Mouse (Mus musculus): ENCODE results near the gene Ctsa. TPM values are rescaled to one million over a fixed set of nuclear protein-coding genes. Genes with fewer than 3 reads are reported as not detected.
"Not testable (repeated sequence)": the region's sequence is repeated elsewhere in the genome, so short reads cannot be mapped to it uniquely, and the experiment has no call there.

Ctsa gene
- polyA plus RNA-seq, 2 experiments: 59.4 to 69.5 TPM

DNA sequence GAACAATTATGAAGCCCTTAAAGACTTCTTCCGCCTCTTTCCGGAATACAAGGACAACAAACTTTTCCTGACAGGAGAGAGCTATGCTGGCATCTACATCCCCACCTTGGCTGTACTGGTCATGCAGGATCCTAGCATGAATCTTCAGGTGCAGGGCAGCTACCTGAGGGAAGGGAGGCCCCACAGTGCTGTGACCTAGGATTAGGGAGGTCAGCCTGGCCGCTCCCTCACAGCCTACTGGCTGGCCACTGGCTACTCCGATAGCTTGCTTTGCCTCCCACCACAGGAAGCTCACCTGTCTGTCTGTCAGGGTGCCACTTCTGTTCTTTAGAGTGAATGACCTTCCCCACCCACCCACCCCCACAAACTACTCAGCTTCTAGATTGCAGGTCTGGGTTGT is 2.5 kb downstream of the Ctsa start:
- ATAC-seq (ENCODE audit: insufficient read depth) (no peak), DNase-seq (ENCODE audit: low read depth in 3 of 3, low spot score in 3 of 3) (no peak)
- TF ChIP-seq EP300 (IDR thresholded peaks at IDR 0.05; ENCODE audit: low read depth) (no peak), CTCF (IDR thresholded peaks at IDR 0.05; ENCODE audit: low read depth) (no peak)
- Histone ChIP-seq H3K36me3 (replicated peaks; ENCODE audit: control insufficient read depth, insufficient read depth, low read depth) (peaks cover 3% of the 10 kb centered on the region; the same call in 1 of the 2 replicates), H3K4me1 (replicated peaks; ENCODE audit: control insufficient read depth in 2 of 2, insufficient read depth in 2 of 2, low read length in 1 of 2) (peaks cover 0 to 3% of the 10 kb centered on the region in 2 experiments; a peak in 1 of 4 replicates), H3K9me3 (ENCODE audit: control insufficient read depth, low read length) (no peaks in the 10 kb centered on the region), H3K27me3 (ENCODE audit: control insufficient read depth, insufficient read depth, low read length) (no peaks in the 10 kb centered on the region), H3K4me3 (ENCODE audit: insufficient read depth in 1 of 2, low read depth in 2 of 2, low read length in 2 of 2) (no peak overlapping the region), H3K4me2 (ENCODE audit: low read depth) (peak overlapping the region; percentile 100), H3K9ac (replicated peaks) (no peak overlapping the region), H3K27ac (no peak overlapping the region)
- WGBS (ENCODE audit: insufficient replicate concordance): 95% methylated on average over 4 of the region's 4 CpGs

GRCm38 (mm10) chr2:164845782-164846181 is 13.1 kb downstream of the Ctsa start:
- TF ChIP-seq CTCF (IDR thresholded peaks at IDR 0.05; ENCODE audit: low read depth) (peak; percentile 63), EP300 (IDR thresholded peaks at IDR 0.05; ENCODE audit: low read depth) (no peak)
- ATAC-seq (ENCODE audit: insufficient read depth) (no peak), DNase-seq (ENCODE audit: low read depth in 3 of 3, low spot score in 3 of 3) (no peak)
- WGBS (ENCODE audit: insufficient replicate concordance): 37% methylated on average over 3 of the region's 3 CpGs
- Histone ChIP-seq H3K9me3 (ENCODE audit: control insufficient read depth, low read length) (no peaks in the 10 kb centered on the region), H3K4me3 (ENCODE audit: insufficient read depth in 1 of 2, low read depth in 2 of 2, low read length in 2 of 2) (no peak overlapping the region), H3K27me3 (ENCODE audit: control insufficient read depth, insufficient read depth, low read length) (no peaks in the 10 kb centered on the region), H3K9ac (replicated peaks) (no peak overlapping the region), H3K36me3 (replicated peaks; ENCODE audit: control insufficient read depth, insufficient read depth, low read depth) (no peaks in the 10 kb centered on the region), H3K4me1 (replicated peaks; ENCODE audit: control insufficient read depth in 2 of 2, insufficient read depth in 2 of 2, low read length in 1 of 2) (no peaks in the 10 kb centered on the region), H3K4me2 (ENCODE audit: low read depth) (no peak overlapping the region), H3K27ac (no peak overlapping the region)

- 66% methylated on average over 8 of the region's 8 CpGs for WGBS (ENCODE audit: insufficient replicate concordance)
- TF ChIP-seq EP300 (IDR thresholded peaks at IDR 0.05; ENCODE audit: low read depth): no peak
- no peak for TF ChIP-seq CTCF (IDR thresholded peaks at IDR 0.05; ENCODE audit: low read depth)
- DNase-seq (ENCODE audit: low read depth in 3 of 3, low spot score in 3 of 3) (no peak), ATAC-seq (ENCODE audit: insufficient read depth) (no peak)
- H3K9ac ChIP-seq (replicated peaks): no peak overlapping the region
- H3K27me3 ChIP-seq (ENCODE audit: control insufficient read depth, insufficient read depth, low read length): peaks cover 3% of the 10 kb centered on the region
- no peak overlapping the region for H3K27ac ChIP-seq
- H3K4me3 ChIP-seq (ENCODE audit: insufficient read depth in 1 of 2, low read depth in 2 of 2, low read length in 2 of 2): no peak overlapping the region
- H3K36me3 ChIP-seq (replicated peaks; ENCODE audit: control insufficient read depth, insufficient read depth, low read depth): no peaks in the 10 kb centered on the region
- no peak overlapping the region for H3K4me2 ChIP-seq (ENCODE audit: low read depth)
- H3K9me3 ChIP-seq (ENCODE audit: control insufficient read depth, low read length): no peaks in the 10 kb centered on the region
- no peaks in the 10 kb centered on the region for H3K4me1 ChIP-seq (replicated peaks; ENCODE audit: control insufficient read depth in 2 of 2, insufficient read depth in 2 of 2, low read length in 1 of 2)
Measured at GRCm38 (mm10) chr2:164850061-164850460, 17.4 kb downstream of the Ctsa start.

DNA sequence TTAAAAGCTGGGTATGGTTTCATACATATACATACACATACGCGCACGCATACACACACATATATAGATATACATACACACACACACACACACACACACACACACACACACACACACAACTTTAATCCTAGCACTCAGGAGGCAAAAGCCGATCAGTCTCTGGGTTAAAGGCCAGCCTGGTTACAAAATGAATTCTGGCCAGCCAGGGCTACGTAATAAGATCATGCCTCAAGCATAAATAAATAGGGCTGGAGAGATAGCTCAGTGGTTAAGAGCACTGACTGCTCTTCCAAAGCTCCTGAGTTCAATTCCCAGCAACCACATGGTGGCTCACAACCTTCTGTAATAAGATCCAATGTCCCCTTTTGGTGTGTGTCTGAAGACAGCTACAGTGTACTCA is 22.9 kb downstream of the Ctsa start:
- H3K4me1 ChIP-seq (replicated peaks; ENCODE audit: control insufficient read depth in 2 of 2, insufficient read depth in 2 of 2, low read length in 1 of 2); H3K9ac ChIP-seq (replicated peaks); H3K4me3 ChIP-seq (ENCODE audit: insufficient read depth in 1 of 2, low read depth in 2 of 2, low read length in 2 of 2); H3K4me2 ChIP-seq (ENCODE audit: low read depth); DNase-seq (ENCODE audit: low read depth in 3 of 3, low spot score in 3 of 3); H3K9me3 ChIP-seq (ENCODE audit: control insufficient read depth, low read length); H3K36me3 ChIP-seq (replicated peaks; ENCODE audit: control insufficient read depth, insufficient read depth, low read depth); ATAC-seq (ENCODE audit: insufficient read depth); H3K27ac ChIP-seq: not testable (repeated sequence)
- H3K27me3 ChIP-seq (ENCODE audit: control insufficient read depth, insufficient read depth, low read length): peaks cover 45% of the 10 kb centered on the region
- WGBS (ENCODE audit: insufficient replicate concordance): 72% methylated on average over 5 of the region's 5 CpGs

GRCm38 (mm10) chr2:164856309-164857100 is 23.8 kb downstream of the Ctsa start:
- H3K27me3 ChIP-seq (ENCODE audit: control insufficient read depth, insufficient read depth, low read length): peaks cover 45% of the 10 kb centered on the region
- 2% methylated on average over 42 of the region's 42 CpGs for WGBS (ENCODE audit: insufficient replicate concordance)

More at GRCm38 (mm10) chr2:164856309-164857100, 23.8 kb downstream of the Ctsa start:
- H3K4me3 ChIP-seq (ENCODE audit: insufficient read depth in 1 of 2, low read depth in 2 of 2, low read length in 2 of 2): peak overlapping the region; percentile 39 to 44
- TF ChIP-seq EP300 (IDR thresholded peaks at IDR 0.05; ENCODE audit: low read depth) (no peak), CTCF (IDR thresholded peaks at IDR 0.05; ENCODE audit: low read depth) (no peak)
- H3K9me3 ChIP-seq (ENCODE audit: control insufficient read depth, low read length): no peaks in the 10 kb centered on the region
- H3K4me2 ChIP-seq (ENCODE audit: low read depth): peak overlapping the region; percentile 49
- DNase-seq (ENCODE audit: low read depth in 3 of 3, low spot score in 3 of 3) (no peak), ATAC-seq (ENCODE audit: insufficient read depth) (no peak)
- no peak overlapping the region for H3K27ac ChIP-seq
- H3K9ac ChIP-seq (replicated peaks): no peak overlapping the region
- no peaks in the 10 kb centered on the region; a peak in 2 of 4 replicates for H3K4me1 ChIP-seq (replicated peaks; ENCODE audit: control insufficient read depth in 2 of 2, insufficient read depth in 2 of 2, low read length in 1 of 2)
- no peaks in the 10 kb centered on the region for H3K36me3 ChIP-seq (replicated peaks; ENCODE audit: control insufficient read depth, insufficient read depth, low read depth)
